Mouse (Mus musculus) MEL (cell line): ENCODE measurements at regions not wholly inside any gene's neighbourhood (a gene's known extent, or its start where the extent isn't known, plus 50 kb on each side); places are given as distances from the start of the nearest gene placed in this dataset.

ENCODE experiments used
- DNase-seq: peaks from one replicate; pipeline ENCODE4 v3.0.0; 2011; ENCODE audit warnings: low read depth, low spot score
- H3K27ac ChIP-seq: 2 replicates; pipeline ENCODE4 v1.5.1; 2012; ENCODE audit warnings: low read depth, mild to moderate bottlenecking, control low read depth, low read length, moderate library complexity; ENCODE audit not compliant: control insufficient read depth
- H3K27me3 ChIP-seq, 2 experiments: fragments of 150-350 bp in 1 of 2; sonication (generic) in 1 of 2; 2 replicates each; pipeline ENCODE4 v1.6.1; 2012; ENCODE audit warnings: low read length in 2 of 2, mild to moderate bottlenecking in 2 of 2, improper control_type of control experiment in 1 of 2, moderate library complexity in 1 of 2; ENCODE audit not compliant: insufficient read depth in 2 of 2, control insufficient read depth in 1 of 2
- H3K36me3 ChIP-seq, 2 experiments: 2 replicates each; pipeline ENCODE4 v1.6.1; 2012 to 2014; ENCODE audit warnings: low read length in 2 of 2, improper control_type of control experiment in 1 of 2, inconsistent platforms in 1 of 2, mild to moderate bottlenecking in 1 of 2; ENCODE audit not compliant: insufficient read depth in 2 of 2, control insufficient read depth in 1 of 2
- H3K4me1 ChIP-seq, 2 experiments: fragments of 150-350 bp in 1 of 2; sonication (generic) in 1 of 2; 2 replicates each; pipeline ENCODE4 v1.6.1; 2012; ENCODE audit warnings: low read length in 2 of 2, improper control_type of control experiment in 1 of 2, mild to moderate bottlenecking in 1 of 2; ENCODE audit not compliant: insufficient read depth in 2 of 2, control insufficient read depth in 1 of 2
- H3K4me3 ChIP-seq, 2 experiments: fragments of 150-350 bp in 1 of 2; sonication (generic) in 1 of 2; 2 replicates each; pipeline ENCODE4 v1.5.1; 2012; ENCODE audit warnings: low read depth in 2 of 2, low read length in 2 of 2, mild to moderate bottlenecking in 2 of 2, moderate library complexity in 2 of 2, control low read depth in 1 of 2, improper control_type of control experiment in 1 of 2; ENCODE audit not compliant: control insufficient read depth in 1 of 2, insufficient read depth in 1 of 2
- H3K79me2 ChIP-seq: 2 replicates; pipeline ENCODE4 v1.6.1; 2012; ENCODE audit warnings: mild to moderate bottlenecking, low read length, moderate library complexity; ENCODE audit not compliant: control insufficient read depth, poor library complexity, insufficient read depth
- H3K9ac ChIP-seq: 2 replicates; pipeline ENCODE4 v1.6.1; 2012; ENCODE audit warnings: low read depth, mild to moderate bottlenecking, control low read depth, low read length, moderate library complexity; ENCODE audit not compliant: control insufficient read depth, poor library complexity, severe bottlenecking
- H3K9me3 ChIP-seq: fragments of 150-350 bp; sonication (generic); replicated peaks from 2 replicates; pipeline ENCODE4 v1.6.1; 2012; ENCODE audit warnings: mild to moderate bottlenecking, low read length, improper control_type of control experiment, moderate library complexity; ENCODE audit not compliant: insufficient read depth
- CHD1 ChIP-seq: IDR thresholded peaks from 2 replicates; pipeline ENCODE4 v1.6.1; 2012; ENCODE audit warnings: low read depth, mild to moderate bottlenecking, inconsistent platforms, low read length, improper control_type of control experiment
- CTCF ChIP-seq, 3 experiments: IDR thresholded peaks in 2 of 3; conservative IDR thresholded peaks in 1 of 3; 2 replicates each; pipeline ENCODE4 v1.5.1; 2011 to 2012; ENCODE audit warnings: low read length in 3 of 3, low read depth in 2 of 3, mild to moderate bottlenecking in 2 of 3, improper control_type of control experiment in 1 of 3, inconsistent platforms in 1 of 3, mixed read lengths in 1 of 3, moderate library complexity in 1 of 3; ENCODE audit not compliant: control insufficient read depth in 1 of 3, insufficient read depth in 1 of 3, poor library complexity in 1 of 3, severe bottlenecking in 1 of 3
- E2F4 ChIP-seq: IDR thresholded peaks from 2 replicates; pipeline ENCODE4 v1.6.1; 2011; ENCODE audit warnings: low read depth, low read length, improper control_type of control experiment, borderline replicate concordance
- GABPA ChIP-seq: IDR thresholded peaks from 2 replicates; pipeline ENCODE4 v1.6.1; 2012; ENCODE audit warnings: low read depth, mild to moderate bottlenecking, inconsistent platforms, low read length, improper control_type of control experiment, moderate library complexity
- HCFC1 ChIP-seq: IDR thresholded peaks from 2 replicates; pipeline ENCODE4 v1.6.1; 2012; ENCODE audit warnings: low read depth, mild to moderate bottlenecking, inconsistent platforms, low read length, improper control_type of control experiment, moderate library complexity
- JUND ChIP-seq: IDR thresholded peaks from 2 replicates; pipeline ENCODE4 v1.6.1; 2011; ENCODE audit warnings: low read depth, mild to moderate bottlenecking, improper control_type of control experiment, low read length
- KAT2A ChIP-seq: conservative IDR thresholded peaks from 2 replicates; pipeline ENCODE4 v1.6.1; 2012; ENCODE audit warnings: low read depth, low read length, improper control_type of control experiment, inconsistent platforms
- MAX ChIP-seq: IDR thresholded peaks from 2 replicates; pipeline ENCODE4 v1.6.1; 2011; ENCODE audit warnings: low read length, improper control_type of control experiment
- NELFE ChIP-seq: IDR thresholded peaks from 2 replicates; pipeline ENCODE4 v1.6.1; 2011; ENCODE audit warnings: low read depth, low read length, improper control_type of control experiment
- NRF1 ChIP-seq: IDR thresholded peaks from 2 replicates; pipeline ENCODE4 v1.6.1; 2014; ENCODE audit warnings: low read depth, mild to moderate bottlenecking, inconsistent platforms, low read length, improper control_type of control experiment, moderate library complexity; ENCODE audit not compliant: poor library complexity, insufficient read depth, severe bottlenecking
- POLR2AphosphoS2 ChIP-seq: IDR thresholded peaks from 2 replicates; pipeline ENCODE4 v1.6.1; 2011; ENCODE audit warnings: low read length, improper control_type of control experiment
- POLR2AphosphoS5 ChIP-seq: IDR thresholded peaks from 2 replicates; pipeline ENCODE4 v1.6.1; 2012; ENCODE audit warnings: low read depth, borderline replicate concordance, mild to moderate bottlenecking, inconsistent platforms, low read length, moderate library complexity, mixed read lengths
- RAD21 ChIP-seq: IDR thresholded peaks from 2 replicates; pipeline ENCODE4 v1.6.1; 2011; ENCODE audit warnings: mild to moderate bottlenecking, low read depth, low read length, improper control_type of control experiment
- RCOR1 ChIP-seq: IDR thresholded peaks from 2 replicates; pipeline ENCODE4 v1.6.1; 2012; ENCODE audit warnings: low read depth, mild to moderate bottlenecking, inconsistent platforms, low read length, improper control_type of control experiment
- TAL1 ChIP-seq: IDR thresholded peaks from 2 replicates; pipeline ENCODE4 v1.6.1; 2012; ENCODE audit warnings: mild to moderate bottlenecking, inconsistent platforms, low read length, moderate library complexity, mixed read lengths
- USF1 ChIP-seq: IDR thresholded peaks from 2 replicates; pipeline ENCODE4 v1.6.1; 2014; ENCODE audit warnings: low read depth, mild to moderate bottlenecking, inconsistent platforms, low read length, improper control_type of control experiment, moderate library complexity
- ZNF384 ChIP-seq: IDR thresholded peaks from 2 replicates; pipeline ENCODE4 v1.6.1; 2012; ENCODE audit warnings: low read depth, mild to moderate bottlenecking, inconsistent platforms, low read length, improper control_type of control experiment

DNA sequence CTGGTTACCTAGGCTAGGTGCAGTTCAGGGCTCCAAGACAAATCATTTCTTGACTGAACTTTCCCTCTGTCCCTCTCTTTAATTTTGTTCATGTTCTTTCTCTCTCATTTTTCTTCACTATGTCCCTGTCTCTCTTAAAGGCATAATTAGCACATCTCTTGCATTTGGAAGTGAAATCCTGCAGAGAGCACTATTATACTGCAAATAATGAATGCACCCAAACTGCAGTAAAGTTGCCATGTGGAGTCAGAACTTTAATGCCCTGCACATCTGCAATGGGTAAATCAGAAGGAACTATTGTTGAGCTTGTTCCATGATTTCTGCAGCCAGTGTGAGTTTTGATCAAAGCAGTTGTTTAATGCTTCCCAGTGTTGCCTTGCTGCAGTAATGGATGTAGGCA is 237.6 kb upstream of the Tom1l1 start:
- no peaks in the 10 kb centered on the region for H3K9me3 ChIP-seq
- H3K27ac ChIP-seq = no peak overlapping the region
- TF ChIP-seq POLR2AphosphoS5 = no peak
- no peak for TF ChIP-seq RCOR1
- TF ChIP-seq HCFC1 = no peak
- no peak for TF ChIP-seq NELFE
- TF ChIP-seq POLR2AphosphoS2 = no peak
- TF ChIP-seq JUND = no peak
- TF ChIP-seq USF1 = no peak
- no peak for TF ChIP-seq KAT2A
- no peak for TF ChIP-seq CTCF (IDR thresholded peaks at IDR 0.05 in 2 of 3, conservative IDR thresholded peaks at IDR 0.05 in 1 of 3; ENCODE audit: control insufficient read depth in 1 of 3, insufficient read depth in 1 of 3, low read depth in 2 of 3, low read length in 3 of 3, poor library complexity in 1 of 3, severe bottlenecking in 1 of 3)
- no peak for TF ChIP-seq CHD1
- no peaks in the 10 kb centered on the region for H3K79me2 ChIP-seq
- H3K4me3 ChIP-seq = no peak overlapping the region
- H3K4me1 ChIP-seq = no peaks in the 10 kb centered on the region
- no peak overlapping the region for H3K9ac ChIP-seq
- H3K36me3 ChIP-seq = no peaks in the 10 kb centered on the region
- H3K27me3 ChIP-seq = no peaks in the 10 kb centered on the region
- no peak for DNase-seq

GRCm38 (mm10) chr11:90917782-90918181 is 229.6 kb upstream of the Tom1l1 start:
- TF ChIP-seq RAD21 (no peak), TAL1 (no peak)
- DNase-seq = no peak

DNA sequence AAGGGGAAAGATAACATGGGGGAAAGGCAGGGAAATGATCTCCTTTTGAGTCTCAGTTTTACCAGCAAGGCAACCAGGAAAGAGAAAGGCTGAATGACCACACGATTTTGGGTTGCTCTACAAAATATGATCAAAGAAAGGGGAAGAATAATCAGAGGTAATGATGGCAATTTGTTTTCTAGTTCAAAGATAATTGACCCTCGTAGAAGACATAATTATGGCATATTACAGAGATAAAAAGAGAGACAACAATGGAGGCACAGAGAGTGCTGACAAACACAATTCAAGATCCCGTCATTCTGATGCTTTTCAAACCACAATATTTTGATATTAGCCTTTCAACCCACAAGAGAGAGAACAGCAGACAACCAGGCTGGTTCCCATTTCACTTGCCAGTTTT is 206.1 kb upstream of the Tom1l1 start:
- no peak for DNase-seq
- TF ChIP-seq CHD1 (no peak), HCFC1 (no peak), NELFE (no peak), MAX (no peak), GABPA (no peak), POLR2AphosphoS2 (no peak), ZNF384 (no peak), NRF1 (no peak), E2F4 (no peak)
- H3K79me2 ChIP-seq = no peaks in the 10 kb centered on the region
- no peak overlapping the region for H3K27ac ChIP-seq
- no peaks in the 10 kb centered on the region for H3K27me3 ChIP-seq
- H3K4me1 ChIP-seq = no peaks in the 10 kb centered on the region
- H3K9me3 ChIP-seq = no peaks in the 10 kb centered on the region
- H3K9ac ChIP-seq = no peak overlapping the region
- H3K36me3 ChIP-seq = no peaks in the 10 kb centered on the region
- H3K4me3 ChIP-seq = no peak overlapping the region

More at GRCm38 (mm10) chr11:90917782-90918181, 229.6 kb upstream of the Tom1l1 start:
- H3K9ac ChIP-seq = no peak overlapping the region
- no peaks in the 10 kb centered on the region for H3K27me3 ChIP-seq
- H3K4me1 ChIP-seq = no peaks in the 10 kb centered on the region
- H3K36me3 ChIP-seq = no peaks in the 10 kb centered on the region
- no peak overlapping the region for H3K4me3 ChIP-seq
- no peaks in the 10 kb centered on the region for H3K79me2 ChIP-seq
- H3K9me3 ChIP-seq = no peaks in the 10 kb centered on the region
- H3K27ac ChIP-seq = no peak overlapping the region
